Mouse (Mus musculus) B cell, adult 2 months (primary cell): ENCODE results near the gene Cpxm1.
"Not testable (repeated sequence)": the region's sequence is repeated elsewhere in the genome, so short reads cannot be mapped to it uniquely, and the experiment has no call there.

Experiments used
- DNase-seq, 2 experiments: peaks; one replicate each; pipeline ENCODE4 v3.0.0; 2022

The Cpxm1 gene

DNA sequence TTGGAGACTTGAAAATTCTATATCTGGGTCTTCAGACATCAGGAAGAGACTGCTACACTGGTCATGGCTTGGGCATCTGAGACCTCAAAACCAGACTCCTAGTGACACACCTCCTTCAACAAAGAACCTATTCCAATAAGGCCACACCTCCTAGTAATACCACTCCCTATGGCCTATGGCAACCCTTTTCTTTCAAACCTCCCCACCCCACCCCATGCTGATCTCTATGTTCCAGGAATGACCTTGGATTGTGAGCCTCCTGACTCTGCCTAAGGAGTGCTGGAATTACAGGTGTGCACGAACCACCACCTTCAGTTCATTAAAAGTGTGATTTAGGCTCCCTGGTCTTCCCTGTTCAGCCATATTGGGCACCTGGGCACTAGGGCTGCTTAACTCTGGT, 2.7 kb upstream of the Cpxm1 start:
- DNase-seq, result no peak

DNA sequence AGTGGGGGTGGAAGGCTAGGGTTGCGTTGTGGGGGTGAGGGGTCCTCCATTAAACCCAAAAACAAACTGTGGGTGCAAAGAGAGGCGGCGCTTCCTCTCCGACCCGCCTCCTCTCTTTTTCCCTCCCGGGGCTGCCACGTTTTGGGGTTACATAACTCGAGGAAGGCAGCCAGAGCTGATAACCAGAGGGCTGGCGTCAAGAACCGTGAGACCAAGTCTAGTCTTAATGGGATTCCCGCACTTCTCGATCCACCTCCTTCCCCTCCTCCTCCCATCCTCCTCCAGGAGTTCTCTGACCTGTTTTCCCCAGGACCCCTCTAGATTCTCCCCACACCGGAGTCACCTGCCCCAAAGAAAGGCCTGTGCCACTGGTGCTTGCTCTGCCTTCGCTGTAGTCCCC, 717 bp upstream of the Cpxm1 start:
- DNase-seq, result no peak

DNA sequence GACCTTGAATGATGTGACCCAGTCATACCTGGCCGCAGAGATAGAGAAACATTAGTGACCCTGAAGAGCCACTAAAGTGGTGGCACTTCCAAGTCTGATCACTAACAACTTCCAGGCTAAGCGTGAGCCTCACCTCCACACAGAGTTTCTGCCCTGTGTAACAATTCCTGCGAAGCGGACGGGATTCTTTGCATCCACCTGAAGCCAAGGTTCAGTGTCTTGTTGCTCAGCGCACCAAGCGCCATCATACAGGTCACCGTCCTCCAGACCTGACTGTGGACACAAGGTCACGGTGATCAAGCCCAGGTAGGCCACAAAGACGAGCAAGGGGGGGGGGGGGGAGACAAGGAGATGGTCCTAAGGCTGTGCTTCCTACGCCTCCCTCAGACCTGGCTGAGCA, 1.7 kb downstream of the Cpxm1 start:
- no peak for DNase-seq

DNA sequence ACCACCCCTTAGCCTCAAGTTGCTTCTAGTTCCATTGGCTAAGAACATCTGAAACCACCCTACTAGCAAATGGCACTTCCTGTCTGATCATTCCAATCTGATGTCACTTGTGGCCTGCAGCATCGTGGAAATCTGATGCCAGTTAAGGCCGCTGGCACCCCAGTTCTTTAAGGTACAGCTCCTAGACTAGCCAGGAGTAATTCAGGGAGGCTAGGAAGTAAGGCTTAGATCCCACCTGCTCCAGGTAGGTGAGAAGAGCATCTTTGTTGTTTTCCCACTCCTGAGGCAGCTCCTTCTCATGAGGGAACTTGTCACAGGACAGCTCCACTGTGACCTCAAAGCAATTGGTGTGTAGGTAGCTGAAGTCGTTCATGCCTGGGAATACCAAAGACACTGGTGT, 4.5 kb downstream of the Cpxm1 start:
- no peak for DNase-seq

DNA sequence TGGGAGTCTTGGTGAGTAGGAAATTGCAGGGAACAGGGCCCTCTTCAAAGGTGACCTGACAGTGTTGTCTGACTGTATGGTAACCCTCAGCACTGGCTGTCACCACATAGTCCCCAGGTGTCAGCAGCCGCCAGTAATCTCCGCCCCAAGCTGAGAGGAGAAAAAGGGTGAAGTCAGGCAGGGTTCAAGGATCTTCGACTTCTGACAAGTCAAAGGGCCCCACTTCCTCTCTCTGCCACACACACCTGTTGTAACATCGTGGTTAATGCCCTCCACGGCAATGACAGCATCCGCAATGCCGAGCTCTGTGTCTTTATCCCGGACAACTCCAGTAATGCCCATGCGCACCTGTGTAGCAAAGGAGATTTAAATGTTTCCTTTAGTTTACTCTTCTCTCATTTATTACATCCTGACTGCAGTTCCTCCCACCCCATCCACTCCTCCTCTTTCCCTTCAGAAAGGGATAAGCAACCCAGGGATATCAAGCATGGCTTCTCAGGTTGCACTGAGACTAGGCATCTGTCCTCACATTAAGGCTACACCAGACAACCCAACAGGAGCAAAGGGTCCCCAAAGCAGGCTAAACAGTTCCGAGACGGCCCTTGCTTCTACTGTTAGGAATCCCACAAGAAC, 6.3 kb downstream of the Cpxm1 start:
- DNase-seq, result no peak

DNA sequence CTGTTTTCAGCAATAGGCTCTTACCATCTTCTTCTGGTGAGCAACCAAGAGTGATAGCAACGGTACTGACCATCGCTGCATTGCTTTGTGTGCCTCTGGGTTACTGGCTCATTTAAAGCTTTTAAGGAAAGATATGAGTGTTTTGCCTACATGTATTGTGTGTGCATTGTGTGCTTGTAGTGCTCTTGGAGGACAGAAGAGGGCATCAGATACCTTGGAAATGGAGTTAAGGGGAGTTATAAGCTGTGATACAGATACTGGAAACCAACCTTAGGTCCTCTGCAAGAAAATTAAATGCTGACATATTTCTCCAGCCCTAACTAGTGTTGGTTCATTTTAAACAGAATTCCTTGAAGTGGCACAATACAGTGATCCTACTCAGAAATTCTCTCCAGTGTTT, 8.6 kb downstream of the Cpxm1 start:
- DNase-seq, result no peak

DNA sequence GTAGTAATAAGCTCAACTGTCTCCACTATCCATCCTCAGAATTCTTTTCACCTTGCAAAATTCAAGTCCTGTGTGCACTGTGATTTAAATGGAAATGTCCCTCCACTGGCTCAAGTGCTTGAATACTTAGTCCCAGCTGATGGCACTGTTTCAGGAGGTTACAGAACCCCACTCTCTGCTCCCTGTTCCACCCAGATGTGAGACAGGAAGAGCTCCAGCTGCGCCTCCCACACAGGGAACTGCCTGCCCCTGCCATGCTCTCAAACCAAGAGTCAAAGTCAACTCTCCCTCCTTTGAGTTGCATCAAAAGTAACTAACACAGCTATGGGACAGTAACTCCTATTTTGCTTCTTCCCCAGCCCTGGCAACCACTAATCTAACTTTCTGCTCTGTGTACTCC, 11.2 kb downstream of the Cpxm1 start:
- no peak for DNase-seq

DNA sequence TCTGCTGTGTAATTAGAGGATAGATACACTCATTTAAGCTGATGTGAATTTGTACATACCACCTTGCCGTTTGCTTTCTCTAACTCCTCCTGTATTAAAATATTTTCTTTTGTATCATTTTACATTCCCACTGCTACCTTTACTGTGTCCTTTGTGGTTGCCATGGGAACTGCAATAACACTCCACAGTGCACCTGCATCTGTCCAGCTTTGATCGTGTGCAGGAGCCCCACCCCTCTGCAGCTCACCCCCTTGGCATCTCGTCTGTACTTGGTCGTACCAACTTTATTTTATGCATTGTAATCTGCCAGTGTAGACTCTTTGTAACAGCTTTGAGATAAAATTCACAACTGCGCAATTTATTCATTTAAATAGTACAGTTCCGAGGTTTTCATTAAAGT, 13.5 kb downstream of the Cpxm1 start:
- no peak for DNase-seq

DNA sequence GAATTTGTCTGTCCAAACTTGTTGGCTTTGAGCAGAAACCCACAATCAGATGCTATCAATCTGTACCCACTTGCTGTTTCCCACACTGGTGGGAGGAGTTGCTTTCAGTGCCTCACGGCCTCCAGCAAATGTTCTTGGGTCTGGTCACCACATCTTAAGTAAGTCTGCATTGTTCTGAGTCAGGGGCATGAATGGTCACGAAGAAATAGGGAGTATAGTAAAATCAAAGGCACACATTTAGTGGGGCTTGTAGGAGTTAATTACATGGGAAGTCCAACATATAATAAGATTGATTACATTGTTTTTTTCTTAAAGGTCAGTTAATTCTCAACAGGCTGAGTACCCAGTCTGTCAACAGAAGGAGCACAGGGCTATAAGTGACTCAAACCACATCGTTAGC, 14.2 kb downstream of the Cpxm1 start:
- DNase-seq, result no peak

DNA sequence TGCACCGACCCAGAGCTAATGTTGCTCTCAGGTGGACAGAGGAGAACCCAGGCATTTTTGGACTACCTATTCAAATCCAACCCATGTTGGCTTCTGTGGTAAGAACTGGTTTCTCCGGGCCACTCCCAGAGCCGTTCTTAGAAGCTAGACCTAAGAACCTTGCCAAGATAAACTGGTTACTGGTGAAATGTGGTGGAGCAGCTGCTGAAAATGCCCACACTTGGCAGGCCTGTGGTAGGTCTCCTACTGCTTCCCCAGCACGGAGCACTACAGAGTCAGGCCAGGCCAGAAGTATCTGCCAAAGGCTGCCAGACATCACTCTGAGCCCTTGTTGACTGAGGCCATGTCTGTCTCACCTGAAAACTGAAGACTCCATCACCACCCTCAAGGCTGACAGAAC, 22.4 kb downstream of the Cpxm1 start:
- DNase-seq, result no peak

DNA sequence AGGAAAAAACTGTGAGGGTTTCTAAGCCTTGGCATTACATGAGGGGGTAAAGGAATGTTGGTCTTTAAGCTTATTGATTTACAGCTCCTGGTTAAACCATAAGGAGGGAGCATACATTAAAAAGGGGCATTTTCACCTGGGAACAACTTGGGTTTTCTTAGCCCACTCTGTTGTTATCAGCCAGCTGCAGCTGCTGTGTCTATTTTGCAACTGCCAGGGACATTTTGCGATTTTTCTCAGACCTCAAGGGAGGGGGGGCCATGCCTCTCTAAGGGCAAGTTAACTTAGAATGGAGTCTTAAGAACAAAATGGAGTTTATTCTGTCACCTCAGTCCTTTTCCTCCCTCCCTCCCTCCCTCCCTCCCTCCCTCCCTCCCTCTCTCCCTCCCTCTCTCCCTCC, 24.3 kb downstream of the Cpxm1 start:
- DNase-seq, result not testable (repeated sequence)

DNA sequence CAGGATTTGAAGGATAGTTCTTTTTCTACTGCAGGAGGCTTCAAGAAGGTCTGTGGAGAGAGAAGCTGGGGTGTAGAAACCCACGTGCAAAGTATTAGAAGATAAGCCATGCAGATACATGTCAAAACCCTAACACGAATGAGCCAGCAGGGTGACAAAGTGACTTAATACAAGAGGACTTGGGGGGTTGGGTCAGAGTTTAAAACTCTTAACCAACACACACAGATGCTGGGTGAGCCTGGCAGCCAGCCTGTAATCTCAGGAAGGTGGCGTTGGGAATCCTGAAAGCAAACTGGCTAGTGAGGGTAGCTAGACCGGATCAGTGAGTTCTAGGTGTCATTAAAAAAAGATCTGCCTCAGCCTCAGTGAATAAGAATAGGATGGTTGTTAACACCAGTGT, 30.0 kb downstream of the Cpxm1 start:
- DNase-seq, result no peak

DNA sequence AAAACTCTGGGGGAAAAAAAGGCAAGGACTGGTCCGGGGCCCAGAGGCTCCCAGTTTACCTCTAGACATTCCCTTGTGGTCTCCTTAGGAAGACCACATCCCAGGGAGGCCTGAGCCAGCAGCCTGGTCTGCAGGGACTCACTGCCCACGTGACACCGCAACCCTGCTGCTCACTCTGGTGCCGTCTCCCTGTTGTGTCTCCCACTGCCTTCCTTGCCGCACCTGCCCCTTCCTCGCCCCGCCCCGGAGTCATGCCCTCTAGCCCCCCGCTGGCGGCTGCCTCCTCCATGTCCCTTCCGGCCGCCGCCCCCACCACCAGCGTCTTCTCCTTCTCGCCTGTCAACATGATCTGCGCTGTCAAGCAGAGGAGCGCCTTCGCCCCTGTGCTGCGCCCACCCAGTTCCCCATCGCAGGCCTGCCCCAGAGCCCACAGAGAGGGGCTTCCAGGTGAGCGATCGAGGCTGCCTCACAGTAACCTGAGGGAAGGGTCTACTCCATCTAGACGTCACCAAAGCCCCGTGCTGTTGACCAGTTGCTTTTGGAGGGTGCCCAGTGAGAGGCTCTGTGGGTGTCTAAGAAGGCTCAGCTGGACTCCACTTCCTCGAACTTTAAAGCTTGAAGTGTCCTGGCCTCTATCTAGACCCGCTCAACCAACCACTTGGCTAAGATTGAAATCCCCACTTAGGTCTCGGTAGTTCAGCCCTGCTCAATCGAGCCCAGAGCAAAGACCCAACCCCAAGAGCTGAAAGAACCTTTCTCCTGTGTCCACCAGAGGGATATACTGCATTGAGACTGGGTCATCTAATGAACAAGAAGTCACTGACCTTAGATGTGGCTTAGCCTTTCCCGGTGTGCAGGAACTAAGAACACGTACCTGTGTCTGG, 31.9 kb downstream of the Cpxm1 start:
- no peak for DNase-seq

DNA sequence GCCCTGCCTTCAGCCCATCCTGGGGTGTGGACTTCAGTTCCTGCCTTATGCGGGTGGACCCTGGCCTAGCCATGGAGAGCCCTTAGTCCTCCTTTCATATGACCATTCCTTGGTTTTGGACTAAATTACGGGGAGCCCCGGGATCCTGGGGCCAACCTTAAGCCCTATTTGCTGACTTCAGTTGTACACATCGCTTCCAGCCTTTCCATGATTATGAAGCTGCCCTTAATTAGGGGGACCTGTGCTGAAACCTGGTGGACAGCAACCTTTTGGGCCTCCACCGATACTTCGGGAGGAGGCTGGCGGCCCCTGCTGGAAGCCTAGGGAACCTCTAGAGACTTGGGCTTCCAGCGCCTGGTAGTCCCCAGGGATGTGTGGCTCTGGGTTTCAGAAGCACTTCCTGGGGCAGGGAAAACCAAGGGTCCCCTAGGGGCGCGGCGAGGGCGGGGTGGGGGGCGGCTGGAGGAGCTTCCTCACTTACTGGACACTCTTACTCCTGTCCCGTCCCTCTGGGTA, 34.8 kb downstream of the Cpxm1 start:
- DNase-seq, result peak; percentile 22 to 25

DNA sequence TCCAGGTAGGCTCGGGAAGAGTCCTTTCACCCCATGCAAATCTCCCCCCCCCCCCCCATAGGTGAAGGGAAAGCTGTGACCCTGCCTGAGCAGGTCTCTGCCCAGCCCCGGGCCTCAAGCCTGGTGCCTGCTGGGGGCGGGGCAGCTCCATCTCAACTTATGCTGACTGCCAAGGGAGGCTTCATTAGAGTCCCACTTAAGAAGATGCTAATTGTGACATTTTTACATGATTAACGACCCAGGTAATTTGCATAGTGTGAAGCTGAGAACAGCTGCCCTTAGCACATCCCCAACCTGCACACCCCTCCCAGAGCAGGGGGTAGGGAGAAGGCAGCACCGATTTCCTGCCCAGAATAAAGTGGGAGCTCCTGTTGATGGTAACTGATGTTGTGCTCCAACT, 38.5 kb downstream of the Cpxm1 start:
- DNase-seq, result no peak

DNA sequence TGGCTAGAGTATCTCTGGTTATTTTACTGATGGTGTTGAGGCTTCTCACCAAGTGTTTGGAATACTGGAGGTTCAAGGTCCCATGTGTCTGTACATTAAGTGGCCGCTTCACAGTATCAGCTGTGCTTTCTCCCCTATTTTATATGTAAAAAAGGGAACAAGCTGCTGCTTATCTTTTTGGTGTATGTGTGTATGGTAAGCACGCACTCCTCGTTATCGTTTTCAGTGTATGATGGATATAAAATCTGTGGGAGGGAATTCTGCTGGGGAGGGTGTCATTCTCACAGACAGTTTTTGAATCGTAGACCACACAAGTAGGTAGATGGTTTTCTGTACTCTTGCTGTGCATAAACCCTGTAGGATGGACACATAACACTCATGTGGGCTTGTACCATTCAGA, 39.8 kb downstream of the Cpxm1 start:
- DNase-seq, result no peak

DNA sequence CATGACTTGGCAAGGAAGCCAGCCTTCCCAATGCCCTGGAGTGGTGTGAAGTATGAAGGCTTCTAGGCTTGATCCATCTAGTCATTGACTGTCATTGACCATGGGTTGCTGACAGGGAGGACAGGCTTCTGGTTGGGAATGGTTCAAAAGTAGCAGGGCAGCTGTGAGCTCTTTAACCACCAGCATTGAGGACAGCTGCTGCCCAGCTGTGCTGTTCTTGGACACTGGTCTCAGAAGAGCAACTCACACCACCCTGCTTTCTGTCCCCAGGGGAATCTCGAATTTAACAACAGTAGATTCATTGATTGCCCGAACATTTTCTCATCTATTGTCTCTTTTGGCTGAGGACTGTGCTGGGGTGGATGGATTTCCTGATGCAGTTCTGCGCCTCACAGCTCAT, 43.5 kb downstream of the Cpxm1 start:
- DNase-seq, result no peak

DNA sequence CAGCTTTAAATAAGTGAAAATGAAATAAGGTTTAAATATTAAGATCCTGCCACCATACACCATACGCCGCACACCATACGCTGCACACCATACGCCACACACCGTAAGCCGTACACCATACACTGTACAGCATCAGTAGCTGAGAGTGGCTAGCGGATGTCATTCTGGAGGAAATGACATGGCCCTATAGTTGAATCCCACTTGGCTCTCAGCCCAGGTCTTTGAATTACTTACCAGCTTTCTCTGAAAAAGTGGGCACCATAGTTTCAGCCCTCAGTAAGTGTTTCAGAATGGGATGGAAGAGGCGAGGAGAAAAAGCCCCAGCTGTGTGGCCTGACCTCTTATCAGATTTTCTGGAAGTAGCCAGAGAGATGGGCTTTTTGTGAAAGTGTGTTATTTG, 44.0 kb downstream of the Cpxm1 start:
- DNase-seq, result no peak

DNA sequence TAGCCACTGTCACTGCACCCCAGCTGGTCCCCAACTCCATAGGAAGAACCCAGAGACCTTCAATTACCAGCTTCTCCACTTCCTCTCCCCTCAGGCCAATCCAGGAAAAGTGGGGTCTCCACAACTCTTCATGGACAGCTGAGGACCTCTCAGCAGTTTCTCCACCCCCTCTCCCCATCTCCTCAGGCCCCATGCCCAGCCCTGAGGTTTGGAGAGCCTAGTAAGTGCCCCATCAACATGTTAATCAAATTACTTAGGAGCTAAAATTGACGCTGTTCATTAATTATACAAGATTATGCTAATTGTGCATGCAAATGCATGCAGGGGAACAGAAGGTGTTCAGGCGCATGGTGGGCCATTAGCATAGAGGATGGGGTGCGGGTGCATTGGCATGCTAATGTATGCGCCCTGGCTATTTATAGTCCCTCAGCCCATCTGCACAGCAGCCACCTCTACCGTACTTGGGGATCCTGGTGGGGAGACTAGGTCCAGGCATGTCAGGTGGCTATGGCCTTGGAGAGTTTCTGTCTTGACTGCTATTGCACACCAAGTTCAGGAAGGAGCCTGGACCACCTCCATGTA, 45.5 kb downstream of the Cpxm1 start:
- no peak for DNase-seq

DNA sequence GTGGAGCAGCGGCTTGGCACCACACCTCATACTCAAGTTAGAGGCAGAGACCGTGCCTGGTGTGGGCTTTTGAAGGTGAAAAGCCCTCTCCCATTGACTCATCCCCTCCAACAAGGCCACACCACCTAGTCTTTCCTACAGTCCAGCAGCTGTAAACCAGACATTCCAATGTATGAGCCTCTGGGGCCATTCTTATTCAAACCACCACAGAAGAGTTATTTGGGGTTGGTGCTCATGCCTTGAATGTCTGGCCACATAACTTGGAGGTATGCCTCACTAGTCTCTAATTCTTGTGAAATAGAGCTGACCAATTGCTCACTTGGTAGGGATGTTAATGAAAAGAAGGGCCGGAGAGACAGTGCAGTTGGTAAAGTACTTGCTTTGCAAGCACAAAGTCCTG, 47.0 kb downstream of the Cpxm1 start:
- DNase-seq, result no peak

DNA sequence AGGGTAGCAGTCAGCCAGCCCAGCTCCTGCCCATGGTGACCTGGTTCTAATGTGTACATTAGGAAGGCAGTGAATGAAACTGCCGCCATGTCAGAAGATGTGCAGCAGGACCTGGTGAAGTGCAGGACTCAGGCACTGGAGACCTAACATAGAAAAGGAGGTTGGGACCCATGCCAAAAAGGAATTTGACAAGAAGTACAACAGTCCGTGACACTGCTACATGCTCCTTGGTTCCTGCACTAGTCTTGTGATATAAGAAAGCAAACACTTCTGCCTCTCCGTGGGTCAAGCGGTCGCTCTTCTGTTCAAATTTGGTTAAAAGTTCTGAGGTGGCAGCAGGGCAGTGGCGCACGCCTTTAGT, 56.2 kb downstream of the Cpxm1 start:
- no peak for DNase-seq
